Mouse (Mus musculus): Measurements from ENCODE around the gene Macrod1. TPM values are rescaled to one million over a fixed set of nuclear protein-coding genes. Genes with fewer than 3 reads are reported as not detected.
A peak's percentile ranks its signal among the peaks of the same experiment; 100 is the strongest.
"Not testable (repeated sequence)": the region's sequence is repeated elsewhere in the genome, so short reads cannot be mapped to it uniquely, and the experiment has no call there.

Gene Macrod1
- polyA plus RNA-seq, 1 experiment from 2014 or later = 5.3 TPM

GRCm38 (mm10) chr19:7039088-7039720 lies 17.4 kb upstream of the Macrod1 start:
- H3K4me2 ChIP-seq = peak overlapping the region; percentile 88
- H3K4me1 ChIP-seq = peaks cover 34% of the 10 kb centered on the region
- peak overlapping the region; percentile 89 for H3K4me3 ChIP-seq (replicated peaks)
- H3K36me3 ChIP-seq (replicated peaks) = peaks cover 14% of the 10 kb centered on the region
- H3K27ac ChIP-seq = peak overlapping the region; percentile 96
- H3K27me3 ChIP-seq = no peaks in the 10 kb centered on the region
- peak; percentile 19 for ATAC-seq (ENCODE audit: low FRiP score)
- no peaks in the 10 kb centered on the region for H3K9me3 ChIP-seq
- peak overlapping the region; percentile 92 for H3K9ac ChIP-seq
- WGBS = 2% methylated on average over 35 of the region's 35 CpGs

DNA sequence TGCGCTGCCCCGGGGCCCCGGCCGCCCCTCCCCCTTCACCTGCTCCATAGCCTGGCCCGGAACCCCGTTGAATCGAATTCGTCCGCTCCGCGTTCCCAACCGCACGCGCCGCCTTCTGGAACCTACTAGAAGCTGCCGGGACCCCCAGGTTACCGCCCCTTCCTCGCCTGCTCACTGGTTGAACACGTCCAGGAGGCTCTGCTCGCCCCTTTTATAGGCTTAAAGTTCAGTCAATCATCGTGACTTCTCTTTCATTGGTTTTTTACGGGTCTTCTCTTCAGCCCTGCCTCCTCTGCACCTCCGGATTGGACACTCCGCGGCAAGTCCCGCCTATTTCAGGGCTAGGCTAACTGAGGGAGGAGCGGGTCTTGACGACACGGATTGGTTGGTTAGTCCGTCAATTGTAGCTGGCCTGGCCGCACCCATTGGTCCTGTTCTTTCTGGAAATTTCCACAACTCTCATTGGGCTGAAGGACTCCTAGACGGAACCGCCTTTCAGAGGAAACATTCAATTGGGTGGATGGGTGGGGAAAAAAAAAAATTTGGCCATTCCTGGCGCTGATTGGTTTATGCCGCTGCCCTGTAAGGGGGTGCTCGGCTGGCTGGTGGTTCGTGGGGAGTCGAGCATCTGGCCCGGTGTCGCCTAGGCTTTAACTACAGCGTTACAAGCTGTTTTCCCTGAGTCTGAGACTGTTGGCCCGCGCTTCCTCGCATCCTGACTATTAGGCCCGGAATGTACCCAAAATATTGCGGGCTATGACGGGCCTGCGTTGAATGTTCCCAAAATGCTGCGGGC lies 16.6 kb upstream of the Macrod1 start, which contains the start of gene Stip1:
Stip1 (minus strand) TSS at position 127 of the 796 bp plus-strand sequence.
- Histone ChIP-seq H3K36me3 (replicated peaks) (peaks cover 7% of the 10 kb centered on the region), H3K9ac (peak within 1 kb of the TSS; percentile 92), H3K4me2 (peak within 1 kb of the TSS; percentile 88), H3K4me3 (replicated peaks) (peak within 1 kb of the TSS; percentile 89), H3K9me3 (no peaks in the 10 kb centered on the region), H3K27ac (peak within 1 kb of the TSS; percentile 96), H3K4me1 (peaks cover 34% of the 10 kb centered on the region), H3K27me3 (no peaks in the 10 kb centered on the region)
- WGBS = under 1% methylated on average over 49 of the region's 49 CpGs
- ATAC-seq (ENCODE audit: low FRiP score) = peak; percentile 99

DNA sequence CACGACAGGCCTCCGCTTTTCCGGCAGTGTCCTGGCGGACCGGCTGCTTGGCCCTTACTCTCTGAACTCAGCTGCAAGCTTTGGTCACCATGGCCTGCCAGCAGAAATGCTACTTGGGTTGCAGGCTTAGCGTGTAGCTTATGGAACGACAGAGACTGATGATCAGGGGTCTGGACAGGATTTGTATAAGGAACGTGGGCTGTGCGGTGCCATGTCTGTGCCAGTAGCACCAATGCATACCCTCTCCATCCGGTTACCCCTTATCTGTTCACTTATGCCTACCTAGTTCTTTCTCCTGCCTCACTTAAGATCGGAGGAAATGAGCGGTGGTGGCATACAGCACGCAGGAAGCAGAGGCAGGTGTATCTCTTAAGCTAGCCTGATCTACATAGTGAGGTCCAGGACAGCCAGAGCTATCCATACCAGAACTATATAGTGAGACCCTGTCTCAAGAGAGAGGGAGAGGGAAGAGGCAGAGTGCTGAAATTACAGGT lies 15.9 kb upstream of the Macrod1 start:
- Histone ChIP-seq H3K27ac (peak overlapping the region; percentile 94), H3K4me3 (replicated peaks) (peak overlapping the region; percentile 89), H3K4me1 (peaks cover 34% of the 10 kb centered on the region), H3K9me3 (no peaks in the 10 kb centered on the region), H3K4me2 (peak overlapping the region; percentile 79), H3K27me3 (no peaks in the 10 kb centered on the region), H3K36me3 (replicated peaks) (0 out of 2 replicates have a peak, but pooled peaks cover under 1% of the 10 kb centered on the region), H3K9ac (peak overlapping the region; percentile 79)
- WGBS = 25% methylated on average over 13 of the region's 13 CpGs
- ATAC-seq (ENCODE audit: low FRiP score) = no peak

DNA sequence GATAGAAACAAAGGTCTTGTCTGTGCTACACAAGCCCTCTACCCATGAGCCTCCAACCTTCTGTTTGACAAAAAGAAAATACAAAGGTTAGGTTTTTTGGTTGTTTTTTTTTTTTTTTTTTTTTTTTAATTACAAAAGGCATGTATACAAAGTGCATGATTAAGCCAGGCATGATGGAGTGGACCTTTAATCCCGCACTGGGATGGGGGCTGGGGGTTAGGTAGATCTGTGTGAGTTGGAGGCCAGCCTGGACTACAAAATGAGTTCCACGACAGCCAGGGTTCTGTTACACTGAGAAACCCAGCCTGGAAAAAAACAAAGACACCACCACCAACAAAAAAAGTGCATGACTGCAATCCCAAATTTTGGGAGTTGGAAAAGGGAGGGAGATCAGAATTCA lies 15.4 kb upstream of the Macrod1 start:
- H3K27me3 ChIP-seq = no peaks in the 10 kb centered on the region
- no peaks in the 10 kb centered on the region for H3K9me3 ChIP-seq
- no peak for ATAC-seq (ENCODE audit: low FRiP score)
- no peak overlapping the region for H3K4me3 ChIP-seq (replicated peaks)
- no peak overlapping the region; the same call in 1 of the 2 replicates for H3K9ac ChIP-seq
- WGBS = 86% methylated on average over 2 of the region's 2 CpGs
- H3K27ac ChIP-seq = peak overlapping the region; percentile 94; the same call in 1 of the 2 replicates
- H3K4me1 ChIP-seq = peaks cover 33% of the 10 kb centered on the region
- H3K4me2 ChIP-seq = no peak overlapping the region; the same call in 1 of the 2 replicates
- H3K36me3 ChIP-seq (replicated peaks) = no peaks in the 10 kb centered on the region

DNA sequence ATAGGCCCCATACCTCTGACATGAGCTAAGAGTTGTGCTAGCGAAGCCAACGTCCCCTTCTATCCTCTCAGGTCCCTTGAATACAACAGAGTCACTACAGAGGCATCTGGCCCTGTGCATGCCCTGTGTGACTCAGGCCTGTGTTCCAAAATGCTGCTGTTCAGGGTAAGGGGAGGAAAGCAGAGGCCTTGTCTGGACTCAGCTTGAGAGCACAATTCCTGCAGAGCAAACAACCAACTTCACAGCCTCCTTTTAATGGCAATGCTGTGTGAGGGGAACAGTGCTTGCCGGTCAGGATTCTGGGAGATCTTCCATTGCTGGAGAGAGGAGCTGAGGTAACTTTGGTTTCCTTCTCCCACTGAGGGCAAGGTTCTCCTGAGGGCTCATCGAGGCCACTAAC lies 12.3 kb upstream of the Macrod1 start:
- Histone ChIP-seq H3K9ac (no peak overlapping the region), H3K27me3 (no peaks in the 10 kb centered on the region), H3K27ac (no peak overlapping the region), H3K4me1 (peaks cover 6% of the 10 kb centered on the region), H3K9me3 (no peaks in the 10 kb centered on the region), H3K36me3 (replicated peaks) (no peaks in the 10 kb centered on the region), H3K4me2 (no peak overlapping the region), H3K4me3 (replicated peaks) (no peak overlapping the region)
- 57% methylated on average over 4 of the region's 4 CpGs for WGBS
- no peak for ATAC-seq (ENCODE audit: low FRiP score)

GRCm38 (mm10) chr19:7044706-7045105 lies 11.9 kb upstream of the Macrod1 start:
- no peak for ATAC-seq (ENCODE audit: low FRiP score)
- Histone ChIP-seq H3K36me3 (replicated peaks) (no peaks in the 10 kb centered on the region), H3K4me2 (no peak overlapping the region), H3K4me3 (replicated peaks) (no peak overlapping the region), H3K27ac (no peak overlapping the region), H3K4me1 (peaks cover 6% of the 10 kb centered on the region), H3K9me3 (no peaks in the 10 kb centered on the region), H3K27me3 (no peaks in the 10 kb centered on the region), H3K9ac (no peak overlapping the region)
- 41% methylated on average over 4 of the region's 4 CpGs for WGBS

- not testable (repeated sequence) for H3K4me2 ChIP-seq; H3K4me3 ChIP-seq (replicated peaks); H3K9ac ChIP-seq; H3K36me3 ChIP-seq (replicated peaks); H3K9me3 ChIP-seq; H3K27ac ChIP-seq; ATAC-seq (ENCODE audit: low FRiP score)
- H3K27me3 ChIP-seq = peaks cover 26% of the 10 kb centered on the region
- 76% methylated on average over 4 of the region's 4 CpGs for WGBS
- H3K4me1 ChIP-seq = peaks cover 24% of the 10 kb centered on the region
Measured at GRCm38 (mm10) chr19:7053382-7053781, 3.2 kb upstream of the Macrod1 start.

DNA sequence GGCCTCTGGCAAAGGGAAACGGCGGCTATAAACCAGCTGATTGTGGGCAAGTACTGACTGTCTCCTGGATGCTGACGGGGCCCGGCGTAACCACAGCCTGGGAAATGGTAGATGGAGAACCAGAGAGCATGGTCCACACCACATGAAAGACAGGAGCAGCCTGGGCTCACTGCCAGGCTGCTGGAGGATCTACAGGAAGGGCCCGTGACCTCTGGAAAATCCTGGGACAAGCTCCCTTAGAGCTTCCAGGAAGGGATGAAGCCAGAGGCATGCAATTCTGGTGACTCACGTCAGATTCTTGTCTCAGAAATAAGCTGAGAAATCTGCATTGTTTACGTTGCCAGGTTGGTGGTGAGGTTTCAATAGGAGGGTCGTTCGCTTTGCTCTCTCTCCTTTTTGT lies 1.8 kb upstream of the Macrod1 start:
- Histone ChIP-seq H3K4me2 (no peak overlapping the region), H3K36me3 (replicated peaks) (no peaks in the 10 kb centered on the region), H3K4me3 (replicated peaks) (no peak overlapping the region), H3K4me1 (peaks cover 28% of the 10 kb centered on the region), H3K27me3 (peaks cover 38% of the 10 kb centered on the region), H3K27ac (no peak overlapping the region), H3K9ac (no peak overlapping the region), H3K9me3 (no peaks in the 10 kb centered on the region)
- no peak for ATAC-seq (ENCODE audit: low FRiP score)
- WGBS = 77% methylated on average over 10 of the region's 10 CpGs

- peaks cover 42% of the 10 kb centered on the region for H3K27me3 ChIP-seq
Measured at GRCm38 (mm10) chr19:7055173-7055572, 1.4 kb upstream of the Macrod1 start.

GRCm38 (mm10) chr19:7057126-7057721 lies 614 bp downstream of the Macrod1 start:
- H3K4me3 ChIP-seq (replicated peaks) = peak overlapping the region; percentile 71
- ATAC-seq (ENCODE audit: low FRiP score) = peak; percentile 21
- H3K27me3 ChIP-seq = peaks cover 42% of the 10 kb centered on the region
- peak overlapping the region; percentile 44; the same call in 1 of the 2 replicates for H3K27ac ChIP-seq
- 1% methylated on average over 16 of the region's 16 CpGs for WGBS
- no peaks in the 10 kb centered on the region for H3K9me3 ChIP-seq
- H3K4me2 ChIP-seq = peak overlapping the region; percentile 100
- H3K4me1 ChIP-seq = peaks cover 28% of the 10 kb centered on the region
- H3K9ac ChIP-seq = peak overlapping the region; percentile 69
- H3K36me3 ChIP-seq (replicated peaks) = no peaks in the 10 kb centered on the region

More at GRCm38 (mm10) chr19:7055173-7055572, 1.4 kb upstream of the Macrod1 start:
- no peak overlapping the region for H3K27ac ChIP-seq
- 59% methylated on average over 3 of the region's 3 CpGs for WGBS
- peaks cover 28% of the 10 kb centered on the region for H3K4me1 ChIP-seq
- no peaks in the 10 kb centered on the region for H3K9me3 ChIP-seq
- no peaks in the 10 kb centered on the region for H3K36me3 ChIP-seq (replicated peaks)
- H3K9ac ChIP-seq = no peak overlapping the region
- no peak overlapping the region for H3K4me3 ChIP-seq (replicated peaks)
- ATAC-seq (ENCODE audit: low FRiP score) = no peak
- no peak overlapping the region for H3K4me2 ChIP-seq

- peak overlapping the region; percentile 100 for H3K4me2 ChIP-seq
- no peaks in the 10 kb centered on the region for H3K9me3 ChIP-seq
- peak overlapping the region; percentile 71 for H3K4me3 ChIP-seq (replicated peaks)
- H3K36me3 ChIP-seq (replicated peaks) = no peaks in the 10 kb centered on the region
- H3K27me3 ChIP-seq = peaks cover 41% of the 10 kb centered on the region
- peak overlapping the region; percentile 17 for H3K9ac ChIP-seq
- no peak overlapping the region; the same call in 1 of the 2 replicates for H3K27ac ChIP-seq
- peaks cover 28% of the 10 kb centered on the region for H3K4me1 ChIP-seq
- ATAC-seq (ENCODE audit: low FRiP score) = peak; percentile 79
- under 1% methylated on average over 15 of the region's 15 CpGs for WGBS
Measured at GRCm38 (mm10) chr19:7057722-7058207, 1.2 kb downstream of the Macrod1 start.

DNA sequence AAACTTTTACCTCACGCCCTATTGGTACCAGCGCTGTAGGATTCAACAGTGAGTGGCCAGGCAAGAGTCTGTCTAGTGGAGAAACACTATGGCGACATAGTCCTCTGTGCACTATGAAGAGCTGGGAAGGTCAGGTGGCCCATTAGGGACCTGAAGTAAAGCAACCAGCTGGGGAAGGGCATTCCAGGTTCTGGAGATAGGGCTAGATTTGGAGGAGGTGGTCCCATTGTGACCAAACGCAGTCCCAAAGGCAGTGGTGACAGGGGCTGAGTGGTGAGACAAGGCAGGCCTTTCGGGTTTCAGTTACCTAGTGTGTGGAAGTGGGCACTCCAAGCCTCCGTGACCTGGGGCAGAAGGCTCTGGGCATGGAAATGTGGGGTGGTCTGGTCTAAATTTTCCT lies 1.9 kb downstream of the Macrod1 start:
- no peak for ATAC-seq (ENCODE audit: low FRiP score)
- Histone ChIP-seq H3K9ac (no peak overlapping the region), H3K4me3 (replicated peaks) (no peak overlapping the region), H3K4me2 (peak overlapping the region; percentile 100), H3K36me3 (replicated peaks) (no peaks in the 10 kb centered on the region), H3K27ac (no peak overlapping the region), H3K27me3 (peaks cover 40% of the 10 kb centered on the region), H3K9me3 (no peaks in the 10 kb centered on the region), H3K4me1 (peaks cover 28% of the 10 kb centered on the region)
- 44% methylated on average over 6 of the region's 6 CpGs for WGBS
